Mouse (Mus musculus) adrenal gland, adult 2 months (tissue): ENCODE results near the gene Olfr1029. TPM values are rescaled to one million over a fixed set of nuclear protein-coding genes. Genes with fewer than 3 reads are reported as not detected.

ENCODE experiments used
- DNase-seq: peaks from one replicate; pipeline ENCODE4 v3.0.0; 2021
- long read RNA-seq: library from polyadenylated mRNA; stranded (forward); transcript quantifications from one replicate; pipeline ENCODE4 v2.0.0, GENCODE M21; 2021
- polyA plus RNA-seq: library from polyadenylated mRNA; depleted of rRNA; stranded (reverse); fragments of >200 nt; gene quantifications from 2 replicates; pipeline ENCODE4 v1.2.3, GENCODE M21; 2012; rRNA removed
- total RNA-seq, 2 experiments: library from RNA; stranded (reverse); gene quantifications; 2 replicates each; pipeline ENCODE4 v1.2.3; 2021

Gene Olfr1029
- not detected for total RNA-seq
- polyA plus RNA-seq: 0.09 TPM in 1 of 2 replicates, not detected in the other
- long read RNA-seq: 0 reads

- no peak for DNase-seq
Measured at GRCm38 (mm10) chr2:85973595-85973994, at the start of gene Olfr1029. Gene Olfr1029 (plus strand): TSS chr2:85973895.

DNA sequence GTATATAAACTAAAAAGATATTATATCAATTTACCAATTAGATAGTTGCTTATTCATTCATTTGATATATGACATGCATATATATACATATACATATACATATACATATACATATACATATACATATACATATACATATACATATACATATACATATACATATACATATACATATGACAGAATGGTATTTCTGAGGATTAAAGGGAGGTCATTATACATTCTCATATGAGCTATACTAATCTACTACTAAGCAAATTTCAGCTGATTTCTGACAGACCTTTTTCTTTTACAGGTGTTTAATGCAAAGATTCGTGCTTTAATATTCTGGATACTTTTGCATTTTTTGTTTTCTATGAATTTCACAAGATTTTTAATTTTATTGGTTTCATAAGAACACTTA is 23.6 kb upstream of the Olfr1029 start, which contains the start of gene Olfr1028:
Gene Olfr1028, plus strand, starts transcription at position 301 of the 400 bp plus-strand sequence.
- no peak for DNase-seq

GRCm38 (mm10) chr2:85978976-85979375 is 5.3 kb downstream of the Olfr1029 start, which contains the start of gene Olfr1030:
Gene Olfr1030 (plus strand): TSS chr2:85979276.
- DNase-seq: no peak

DNA sequence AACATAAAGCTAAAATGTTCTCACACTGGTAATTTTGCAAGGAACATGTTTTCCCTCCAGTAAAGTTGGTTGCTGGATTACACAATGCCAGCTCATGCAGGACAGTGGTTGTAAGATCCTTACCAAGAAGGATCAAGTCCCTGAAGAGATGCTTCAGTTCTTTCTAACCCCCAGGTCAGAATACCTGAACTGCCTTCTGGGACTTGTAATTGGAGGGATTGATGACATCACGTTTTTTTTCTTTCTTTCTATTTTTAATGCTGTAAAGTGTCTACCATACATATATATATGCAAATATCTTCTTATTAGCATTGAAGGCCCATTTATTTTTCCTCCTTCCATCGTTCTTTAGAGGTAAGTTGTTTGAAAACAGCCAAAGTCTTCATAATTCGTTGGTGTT is 16.3 kb downstream of the Olfr1029 start, which contains the start of gene Olfr1031:
Gene Olfr1031, plus strand, starts transcription at position 301 of the 400 bp plus-strand sequence.
- DNase-seq: no peak

DNA sequence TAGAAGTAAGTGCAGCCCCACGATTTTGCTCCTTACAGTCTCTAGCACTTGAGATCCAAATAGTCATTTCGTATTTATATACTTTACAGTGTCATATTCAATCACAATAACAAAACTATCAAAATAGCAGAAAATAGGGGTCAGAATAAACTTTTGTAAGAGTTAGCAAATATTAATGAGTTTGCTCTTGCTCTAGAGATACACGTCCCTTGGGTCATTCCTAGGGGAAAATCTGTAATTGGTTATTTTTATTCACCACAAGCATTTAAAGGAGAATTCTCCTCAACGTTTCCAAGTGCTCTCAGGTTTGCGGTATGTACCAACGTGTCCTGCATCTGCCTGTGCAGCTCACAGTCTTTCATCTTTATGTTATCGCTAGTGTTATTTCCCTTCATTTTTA is 31.5 kb downstream of the Olfr1029 start, which contains the start of gene Olfr1032:
Gene Olfr1032, plus strand, starts transcription at position 301 of the 400 bp plus-strand sequence.
- DNase-seq: no peak

GRCm38 (mm10) chr2:86020406-86020805 is 46.7 kb downstream of the Olfr1029 start, which contains the start of gene Olfr1033:
Gene Olfr1033 (plus strand): TSS chr2:86020633.
- peak; percentile 18 for DNase-seq

DNA sequence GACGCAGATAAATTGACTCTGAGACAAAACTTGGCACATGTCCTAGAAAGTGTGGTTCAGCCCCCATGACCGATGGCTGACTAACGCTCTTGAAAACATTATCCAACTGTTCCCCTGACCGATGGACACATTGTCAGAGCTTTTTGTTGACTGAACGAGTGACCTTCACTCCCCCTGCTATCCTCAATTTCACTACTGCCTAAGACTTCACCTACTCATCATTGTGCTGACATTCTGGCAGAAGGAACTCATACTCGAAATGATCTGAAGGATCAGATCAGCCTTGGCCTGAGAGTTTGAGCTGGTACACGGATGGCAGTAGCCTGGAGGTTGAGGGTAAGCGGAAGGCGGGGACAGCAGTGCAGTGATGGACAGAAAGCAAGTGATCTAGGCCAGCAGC is 47.8 kb downstream of the Olfr1029 start:
- DNase-seq: peak; percentile 30

Other genes with a start within 250 kb of the Olfr1029 start
- not detected for gene Olfr1012, start 211.1 kb upstream of the Olfr1029 start, total RNA-seq
- not detected in 2 replicates for gene Olfr1012, start 211.1 kb upstream of the Olfr1029 start, polyA plus RNA-seq
- under 1 TPM in 1 of 2 experiments, not detected in 1; 0.21 TPM for gene Olfr1013, start 206.8 kb upstream of the Olfr1029 start, total RNA-seq
- gene Olfr1013, start 206.8 kb upstream of the Olfr1029 start, polyA plus RNA-seq: not detected in 2 replicates
- not detected for gene Olfr1014, start 201.2 kb upstream of the Olfr1029 start, total RNA-seq
- gene Olfr1014, start 201.2 kb upstream of the Olfr1029 start, polyA plus RNA-seq: not detected in 2 replicates
- gene Olfr1015, start 191.9 kb upstream of the Olfr1029 start, total RNA-seq: not detected
- gene Olfr1015, start 191.9 kb upstream of the Olfr1029 start, polyA plus RNA-seq: not detected in 2 replicates
- gene Olfr1016, start 171.4 kb upstream of the Olfr1029 start, total RNA-seq: not detected
- gene Olfr1016, start 171.4 kb upstream of the Olfr1029 start, polyA plus RNA-seq: not detected in 2 replicates
- gene Olfr1018, start 155.4 kb upstream of the Olfr1029 start, total RNA-seq: not detected
- gene Olfr1018, start 155.4 kb upstream of the Olfr1029 start, polyA plus RNA-seq: not detected in 2 replicates
- gene Olfr1019, start 128.4 kb upstream of the Olfr1029 start, total RNA-seq: not detected
- gene Olfr1019, start 128.4 kb upstream of the Olfr1029 start, polyA plus RNA-seq: not detected in 2 replicates
- gene Olfr1020, start 126.9 kb upstream of the Olfr1029 start, total RNA-seq: not detected
- gene Olfr1020, start 126.9 kb upstream of the Olfr1029 start, polyA plus RNA-seq: not detected in 2 replicates
- gene Olfr1022, start 105.3 kb upstream of the Olfr1029 start, total RNA-seq: not detected
- gene Olfr1022, start 105.3 kb upstream of the Olfr1029 start, polyA plus RNA-seq: not detected in 2 replicates
- not detected for gene Olfr1023, start 88.3 kb upstream of the Olfr1029 start, total RNA-seq
- not detected in 2 replicates for gene Olfr1023, start 88.3 kb upstream of the Olfr1029 start, polyA plus RNA-seq
- gene Olfr1024, start 68.8 kb upstream of the Olfr1029 start, total RNA-seq: not detected
- not detected in 2 replicates for gene Olfr1024, start 68.8 kb upstream of the Olfr1029 start, polyA plus RNA-seq
- gene Olfr1025-ps1, start 58.7 kb upstream of the Olfr1029 start, total RNA-seq: not detected
- gene Olfr1025-ps1, start 58.7 kb upstream of the Olfr1029 start, polyA plus RNA-seq: not detected in 2 replicates
- gene Olfr1026, start 52.3 kb upstream of the Olfr1029 start, total RNA-seq: not detected
- not detected in 2 replicates for gene Olfr1026, start 52.3 kb upstream of the Olfr1029 start, polyA plus RNA-seq
- gene Olfr1028, start 23.5 kb upstream of the Olfr1029 start, total RNA-seq: not detected
- gene Olfr1028, start 23.5 kb upstream of the Olfr1029 start, polyA plus RNA-seq: not detected in 2 replicates
- under 1 TPM in 1 of 2 experiments, not detected in 1; 0.09 TPM for gene Olfr1030, start 5.4 kb downstream of the Olfr1029 start, total RNA-seq
- not detected in 2 replicates for gene Olfr1030, start 5.4 kb downstream of the Olfr1029 start, polyA plus RNA-seq
- not detected for gene Olfr1031, start 16.4 kb downstream of the Olfr1029 start, total RNA-seq
- not detected in 2 replicates for gene Olfr1031, start 16.4 kb downstream of the Olfr1029 start, polyA plus RNA-seq
- gene Olfr1032, start 31.6 kb downstream of the Olfr1029 start, total RNA-seq: not detected
- gene Olfr1032, start 31.6 kb downstream of the Olfr1029 start, polyA plus RNA-seq: not detected in 2 replicates
- 1 to 10 TPM; 3.4 to 4.4 TPM for gene Olfr1033, start 46.7 kb downstream of the Olfr1029 start, total RNA-seq
- 0.19 and 0.42 TPM in 2 replicates for gene Olfr1033, start 46.7 kb downstream of the Olfr1029 start, polyA plus RNA-seq
- under 1 TPM; 0.10 to 0.52 TPM for gene Olfr1034, start 72.0 kb downstream of the Olfr1029 start, total RNA-seq
- gene Olfr1034, start 72.0 kb downstream of the Olfr1029 start, polyA plus RNA-seq: 0.07 TPM in 2 replicates
- gene Olfr1036, start 100.1 kb downstream of the Olfr1029 start, total RNA-seq: not detected
- gene Olfr1036, start 100.1 kb downstream of the Olfr1029 start, polyA plus RNA-seq: not detected in 2 replicates
- not detected for gene Olfr1037, start 113.5 kb downstream of the Olfr1029 start, total RNA-seq
- not detected in 2 replicates for gene Olfr1037, start 113.5 kb downstream of the Olfr1029 start, polyA plus RNA-seq
- gene Olfr1039, start 162.0 kb downstream of the Olfr1029 start, total RNA-seq: not detected
- gene Olfr1039, start 162.0 kb downstream of the Olfr1029 start, polyA plus RNA-seq: not detected in 2 replicates
- gene Olfr1040, start 172.8 kb downstream of the Olfr1029 start, total RNA-seq: not detected
- not detected in 2 replicates for gene Olfr1040, start 172.8 kb downstream of the Olfr1029 start, polyA plus RNA-seq
- gene Olfr1042, start 187.9 kb downstream of the Olfr1029 start, total RNA-seq: not detected
- gene Olfr1042, start 187.9 kb downstream of the Olfr1029 start, polyA plus RNA-seq: not detected in 2 replicates
- gene Olfr1043, start 193.6 kb downstream of the Olfr1029 start, total RNA-seq: not detected
- not detected in 2 replicates for gene Olfr1043, start 193.6 kb downstream of the Olfr1029 start, polyA plus RNA-seq
- gene Olfr1044, start 203.9 kb downstream of the Olfr1029 start, total RNA-seq: not detected
- not detected in 2 replicates for gene Olfr1044, start 203.9 kb downstream of the Olfr1029 start, polyA plus RNA-seq
- not detected for gene Olfr52, start 211.8 kb downstream of the Olfr1029 start, total RNA-seq
- not detected in 2 replicates for gene Olfr52, start 211.8 kb downstream of the Olfr1029 start, polyA plus RNA-seq
- gene Olfr1045, start 229.1 kb downstream of the Olfr1029 start, total RNA-seq: not detected
- gene Olfr1045, start 229.1 kb downstream of the Olfr1029 start, polyA plus RNA-seq: not detected in 2 replicates
- not detected for gene Olfr1046, start 245.4 kb downstream of the Olfr1029 start, total RNA-seq
- not detected in 2 replicates for gene Olfr1046, start 245.4 kb downstream of the Olfr1029 start, polyA plus RNA-seq